Mouse (Mus musculus) neural tube, embryonic 13.5 days (tissue): ENCODE results near the gene Zfp362. TPM values are rescaled to one million over a fixed set of nuclear protein-coding genes. Genes with fewer than 3 reads are reported as not detected.

Experiments used
- ATAC-seq: fragments of 200-750 bp; cut with Nextera tagmentation; 2 replicates; pipeline ENCODE4 v1.8.0; 2017; ENCODE audit warnings: low read depth, mild to moderate bottlenecking, moderate TSS enrichment, moderate library complexity
- H3K27ac ChIP-seq: fragments of 300-500 bp; sonication (generic); replicated peaks from 2 replicates; pipeline ENCODE4 v1.5.1; 2015; ENCODE audit warnings: moderate library complexity, mild to moderate bottlenecking, inconsistent platforms
- H3K27me3 ChIP-seq: fragments of 300-500 bp; sonication (generic); 2 replicates; pipeline ENCODE4 v1.6.1; 2015; ENCODE audit warnings: mild to moderate bottlenecking, inconsistent platforms
- H3K36me3 ChIP-seq: fragments of 300-500 bp; sonication (generic); 2 replicates; pipeline ENCODE4 v1.6.1; 2015; ENCODE audit warnings: mild to moderate bottlenecking, inconsistent platforms
- H3K4me1 ChIP-seq: fragments of 300-500 bp; sonication (generic); replicated peaks from 2 replicates; pipeline ENCODE4 v1.6.1; 2015; ENCODE audit warnings: inconsistent platforms
- H3K4me2 ChIP-seq: fragments of 300-500 bp; sonication (generic); 2 replicates; pipeline ENCODE4 v1.6.1; 2015; ENCODE audit warnings: inconsistent platforms, mild to moderate bottlenecking, moderate library complexity
- H3K4me3 ChIP-seq: fragments of 300-500 bp; sonication (generic); 2 replicates; pipeline ENCODE4 v1.5.1; 2015; ENCODE audit warnings: mild to moderate bottlenecking, inconsistent platforms
- H3K9ac ChIP-seq: fragments of 300-500 bp; sonication (generic); 2 replicates; pipeline ENCODE4 v1.6.1; 2015; ENCODE audit warnings: moderate library complexity, mild to moderate bottlenecking, inconsistent platforms
- H3K9me3 ChIP-seq: fragments of 300-500 bp; sonication (generic); 2 replicates; pipeline ENCODE4 v1.6.1; 2016; ENCODE audit warnings: inconsistent platforms
- WGBS: fragments of 180-500 bp; shearing (Covaris S2); methylation state at CpG from one replicate; pipeline ENCODE4 v1.1.7; 2015; 5-methylcytosine and 5-hydroxymethylcytosine counted together
- polyA plus RNA-seq: library from polyadenylated mRNA; unstranded; fragments of >200 nt; fragmentation: Nextera tagmentation; extraction: Ambion mirVana; gene quantifications from 2 replicates; pipeline ENCODE4 v1.2.1, GENCODE M21; 2015

Zfp362 gene
- polyA plus RNA-seq, 1 experiment from 2014 or later: 37.5 TPM

DNA sequence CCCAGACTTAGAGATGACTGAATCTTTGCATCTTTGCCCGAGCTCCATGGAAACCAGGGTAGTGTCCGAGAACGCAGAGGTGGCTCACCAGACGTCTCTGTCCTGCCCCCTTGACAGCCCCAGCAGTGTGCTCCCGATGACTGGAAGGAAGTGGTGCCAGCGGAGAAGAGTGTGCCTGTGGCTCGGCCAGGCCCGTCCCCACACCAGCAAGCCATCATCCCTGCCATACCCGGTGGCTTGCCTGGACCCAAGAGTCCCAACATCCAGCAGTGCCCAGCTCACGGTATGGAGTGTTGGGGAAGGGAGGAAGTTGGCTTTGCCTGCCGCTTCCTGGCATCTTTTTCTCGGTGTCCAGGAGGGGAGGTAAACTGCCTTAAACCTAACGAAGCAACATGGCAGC is 82.4 kb downstream of the Zfp362 start:
- Histone ChIP-seq H3K4me2 (no peak overlapping the region), H3K27me3 (peaks cover 5% of the 10 kb centered on the region; the same call in 1 of the 2 replicates), H3K36me3 (peaks cover 17% of the 10 kb centered on the region; the same call in 1 of the 2 replicates), H3K27ac (no peak overlapping the region), H3K9ac (no peak overlapping the region), H3K9me3 (no peaks in the 10 kb centered on the region), H3K4me1 (peaks cover 68% of the 10 kb centered on the region), H3K4me3 (no peak overlapping the region)
- no peak for ATAC-seq
- 83% methylated on average over 13 of the region's 13 CpGs for WGBS

Other genes with a start within 250 kb of the Zfp362 start
- gene Zscan20, start 195.9 kb downstream of the Zfp362 start, polyA plus RNA-seq: 4.1 and 4.6 TPM in 2 replicates
- gene Tlr12, start 187.4 kb downstream of the Zfp362 start, polyA plus RNA-seq: 1.7 and 2.0 TPM in 2 replicates
- 82.2 and 101 TPM in 2 replicates for gene Phc2, start 151.3 kb downstream of the Zfp362 start, polyA plus RNA-seq
- 0.46 and 0.70 TPM in 2 replicates for gene A3galt2, start 50.7 kb downstream of the Zfp362 start, polyA plus RNA-seq
- 21.4 and 23.4 TPM in 2 replicates for gene Trim62, start 77.5 kb upstream of the Zfp362 start, polyA plus RNA-seq
- 14.3 and 16.9 TPM in 2 replicates for gene Azin2, start 156.4 kb upstream of the Zfp362 start, polyA plus RNA-seq
- gene Ak2, start 185.9 kb upstream of the Zfp362 start, polyA plus RNA-seq: 89.3 and 92.9 TPM in 2 replicates